Mouse (Mus musculus): ENCODE results near the gene Dupd1.

Gene Dupd1

DNA sequence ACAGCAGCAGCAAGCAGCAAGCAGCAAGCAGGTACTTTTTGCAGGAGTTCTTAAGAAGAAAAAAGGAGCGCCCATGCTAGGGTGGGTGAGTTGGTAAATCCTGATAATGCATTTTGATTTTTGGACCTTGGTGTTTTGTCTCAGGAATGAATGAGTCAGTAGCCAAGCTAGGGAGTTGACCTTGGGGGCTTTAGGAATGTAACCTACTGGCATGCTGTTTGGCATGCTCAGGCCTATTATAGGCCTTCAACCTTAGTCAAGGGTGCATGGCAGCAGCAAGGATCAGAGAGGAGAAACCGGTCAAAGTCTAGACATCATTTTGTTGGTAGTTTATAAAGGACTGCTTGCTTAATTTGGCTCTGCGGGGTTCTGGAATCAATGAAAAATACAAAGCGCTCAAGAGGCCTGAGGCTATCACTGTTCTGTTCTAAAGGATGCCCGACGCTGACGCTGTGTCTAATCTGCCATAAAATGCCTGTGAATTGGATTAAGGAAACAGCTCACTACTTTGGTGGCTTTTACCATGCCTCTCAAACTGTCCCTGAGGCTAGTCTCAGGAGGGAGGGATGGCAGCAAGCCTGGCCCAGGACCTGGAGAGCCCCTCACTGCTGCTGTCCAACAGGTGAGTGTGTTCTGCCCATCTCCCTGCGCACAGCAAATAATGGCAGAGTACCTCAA, 7.8 kb upstream of the Dupd1 start:
- in situ Hi-C loops (cut with MboI): no loop called here

DNA sequence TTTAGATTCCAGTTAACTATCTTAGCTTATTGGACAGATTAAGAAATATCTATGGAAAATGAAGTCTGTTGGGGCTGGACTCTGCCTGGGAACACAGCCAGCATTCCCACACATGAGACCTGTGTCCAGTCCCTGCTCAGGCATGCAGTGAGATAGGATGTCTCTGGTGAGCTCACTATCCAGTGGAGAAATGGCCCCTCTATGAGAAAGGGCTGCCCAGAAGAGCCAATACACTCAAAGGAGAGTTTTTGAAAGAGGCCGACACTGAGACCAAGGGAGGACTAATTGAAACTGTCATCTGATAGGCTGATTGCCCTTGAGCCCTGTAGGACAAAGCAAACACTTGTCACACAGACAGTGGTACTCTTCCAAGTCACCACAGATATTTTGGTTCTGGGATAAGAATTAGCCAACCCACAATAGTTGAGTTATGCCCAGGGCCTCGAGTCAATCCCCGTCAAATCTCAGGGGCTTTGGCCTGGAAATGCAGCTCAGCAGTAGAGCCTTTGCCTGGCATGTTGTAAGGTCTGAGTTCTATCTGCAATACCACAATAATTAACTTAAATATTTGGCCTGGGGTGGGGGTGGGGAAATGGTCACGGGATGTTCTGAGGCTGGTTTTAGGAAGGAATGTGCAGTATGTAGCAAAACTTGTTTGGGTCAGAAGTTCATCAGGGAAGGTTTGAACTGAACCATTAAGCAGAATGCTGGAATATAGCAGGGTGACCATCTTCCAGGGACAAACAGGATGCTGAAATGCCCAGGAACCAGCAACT, 6.2 kb upstream of the Dupd1 start:
- in situ Hi-C loops (cut with MboI): no loop called here

DNA sequence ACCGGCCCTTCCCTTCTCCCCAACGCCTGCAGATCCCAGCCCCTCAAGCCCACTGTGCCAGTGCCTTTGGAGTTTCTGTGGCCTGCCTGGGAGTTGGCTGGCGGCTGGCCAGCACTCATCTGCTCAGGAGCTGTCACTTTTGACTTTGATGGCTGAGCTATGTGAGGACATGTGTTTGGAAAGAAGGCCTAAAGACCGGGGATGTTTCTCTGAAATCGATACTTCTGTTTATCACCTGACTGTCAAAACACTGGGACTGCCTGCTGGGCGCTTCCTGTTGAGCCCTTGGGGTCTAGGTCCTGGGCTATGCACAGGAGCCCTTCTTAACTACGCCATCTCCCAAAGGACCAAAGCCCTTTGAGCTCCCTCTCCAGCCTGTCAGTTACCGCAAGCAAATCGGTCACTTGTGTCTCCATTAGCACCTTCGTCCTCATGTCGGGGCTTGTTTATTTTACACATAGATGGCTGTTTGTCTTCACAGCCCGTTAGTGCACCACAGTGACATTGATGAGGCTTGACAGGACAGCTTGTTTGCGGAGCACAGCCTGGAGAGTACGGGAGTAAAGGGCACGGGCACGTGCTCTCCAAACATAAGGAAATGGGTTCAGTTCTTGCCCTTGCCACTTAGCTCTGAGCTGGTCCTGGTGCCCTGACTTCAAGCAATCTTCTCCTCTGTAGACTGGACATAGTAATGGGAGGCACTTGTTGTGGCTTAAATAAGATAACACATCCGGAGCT, 5.4 kb upstream of the Dupd1 start:
- in situ Hi-C loops (cut with MboI): no loop called here

DNA sequence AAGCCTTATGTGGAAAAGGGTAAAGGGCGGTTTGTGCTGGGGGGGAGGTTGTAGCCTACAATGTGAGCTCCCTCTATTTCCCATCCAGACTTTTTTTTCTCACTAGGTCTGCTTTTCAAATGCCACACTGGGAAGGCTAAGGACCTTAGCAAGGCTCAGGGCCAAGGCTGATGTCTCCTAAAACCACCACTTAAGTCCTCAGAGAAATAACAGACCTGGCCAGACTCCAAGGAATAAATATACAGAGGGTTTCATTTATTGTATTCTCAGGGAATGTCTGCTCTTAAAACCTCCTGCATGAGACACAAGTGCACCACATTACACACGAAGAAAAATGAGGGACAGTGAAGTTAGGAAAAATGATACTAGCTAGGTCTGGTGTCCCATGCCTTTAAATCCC, 3.1 kb downstream of the Dupd1 start:
- in situ Hi-C loops (cut with MboI): no loop called here

DNA sequence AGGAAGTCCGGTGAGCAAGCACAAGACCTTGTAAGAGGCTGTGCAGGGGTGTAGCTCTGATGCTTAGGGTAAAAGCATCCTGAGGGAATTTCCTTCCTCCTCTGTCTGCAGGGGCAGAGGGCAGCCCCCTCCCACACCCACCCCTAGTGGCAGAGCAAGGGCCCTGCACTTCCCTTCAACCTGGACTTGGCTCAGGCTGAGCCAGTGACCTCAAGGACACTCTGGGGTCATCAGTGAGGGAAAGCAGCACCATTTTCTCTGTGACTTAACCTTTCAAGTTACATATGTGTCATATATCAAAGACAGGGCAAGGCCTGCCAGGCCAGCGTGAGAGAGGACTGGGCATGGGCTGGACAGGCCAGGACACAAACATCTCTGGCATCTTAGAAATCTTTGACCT, 4.8 kb downstream of the Dupd1 start:
- in situ Hi-C loops (cut with MboI): no loop called here

DNA sequence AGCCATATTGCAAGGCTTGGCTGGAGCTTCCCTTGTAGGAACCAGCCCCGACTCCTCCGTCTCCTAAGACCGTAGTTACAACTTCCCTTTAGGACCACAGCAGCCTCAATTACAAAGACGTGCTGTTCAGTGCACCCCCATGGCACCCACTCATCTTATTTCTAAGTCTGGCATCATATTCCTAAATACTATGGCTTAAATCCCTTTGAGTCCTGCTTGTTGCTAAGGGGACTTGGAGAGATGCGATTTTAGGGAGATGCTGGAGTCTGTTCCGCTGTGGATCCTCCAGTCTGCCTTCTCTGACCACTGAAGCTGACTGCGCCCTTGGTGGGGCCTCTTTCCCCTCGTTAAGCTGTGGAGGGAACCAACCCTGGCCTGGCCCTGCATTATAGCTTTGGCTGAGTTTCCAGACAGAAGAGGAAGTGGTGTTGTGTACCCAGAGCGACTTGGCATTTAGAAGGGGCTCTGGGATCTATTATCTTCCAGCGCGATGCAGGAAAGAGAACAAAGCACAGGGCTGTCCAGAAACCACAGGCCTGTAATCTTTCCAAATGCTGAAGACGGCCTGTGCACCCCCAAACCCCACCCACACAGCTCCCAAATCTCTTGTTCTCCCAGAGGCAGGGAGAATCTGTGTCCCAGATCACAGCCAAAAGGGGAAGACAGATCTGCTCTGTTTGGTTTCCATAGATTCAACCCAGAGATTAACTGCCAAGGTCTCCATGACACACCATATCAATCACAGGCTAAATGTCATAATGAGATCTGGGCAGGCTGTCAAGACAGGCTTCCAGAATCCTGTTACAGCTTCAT, 7.4 kb downstream of the Dupd1 start:
- in situ Hi-C loops (cut with MboI): no loop called here

DNA sequence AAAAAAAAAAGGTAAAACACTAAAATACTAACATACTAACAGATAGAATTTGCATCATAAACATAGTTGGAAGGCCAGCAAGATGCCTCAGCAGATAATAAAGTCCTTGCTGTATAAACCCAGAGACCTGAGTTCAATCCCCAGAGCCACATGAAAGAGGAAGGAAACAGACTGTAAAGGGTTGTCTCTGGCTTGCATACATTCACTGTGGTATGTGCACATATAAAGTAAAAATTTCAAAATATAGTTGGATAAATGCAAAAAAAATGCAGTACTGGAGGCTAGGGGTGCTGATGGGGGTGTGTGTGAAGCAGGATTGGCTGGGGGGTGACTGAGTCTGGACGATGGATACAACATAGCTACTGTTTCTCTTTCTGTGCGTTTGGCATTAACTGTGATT, 8.9 kb downstream of the Dupd1 start:
- in situ Hi-C loops (cut with MboI): no loop called here

DNA sequence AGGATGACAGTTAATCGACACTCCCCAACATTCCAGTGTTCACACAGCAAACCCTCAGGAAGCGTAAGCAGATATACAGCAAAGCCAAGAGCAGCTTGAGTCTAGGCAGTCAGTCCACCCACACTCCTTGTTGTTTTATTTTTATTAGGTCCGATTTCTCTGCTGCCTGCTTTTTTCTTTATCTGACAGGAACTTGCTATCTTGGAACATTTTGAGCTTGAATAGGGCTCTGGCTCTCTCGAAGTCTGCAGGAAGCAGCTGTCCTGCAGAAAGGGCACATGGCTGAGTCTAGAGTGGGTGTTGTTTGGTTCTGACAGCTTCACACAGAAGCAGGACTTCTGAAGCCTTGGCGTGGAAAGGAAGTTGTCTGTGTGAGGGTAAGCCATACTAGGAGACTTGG, 11.1 kb downstream of the Dupd1 start:
- in situ Hi-C loops (cut with MboI): no loop called here

DNA sequence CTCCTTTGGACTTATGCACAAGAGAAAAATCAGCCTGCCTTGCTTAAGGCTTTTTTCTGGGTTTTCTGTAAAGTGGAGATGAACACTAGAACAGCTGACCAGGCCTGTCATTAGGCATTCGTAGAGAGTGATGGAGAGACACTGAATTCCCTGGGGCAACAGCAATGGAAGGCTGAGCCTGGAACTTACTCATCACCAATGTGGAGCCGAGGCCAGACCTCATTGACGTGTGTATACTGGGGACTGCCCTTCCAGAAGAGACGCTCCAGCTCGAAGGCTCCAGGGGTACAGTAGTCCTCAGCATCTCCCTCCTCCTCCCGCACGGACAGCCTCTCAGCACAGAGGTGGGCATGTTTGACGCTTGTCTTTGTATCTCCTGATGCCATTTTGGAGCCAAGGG, 11.7 kb downstream of the Dupd1 start:
- in situ Hi-C loops (cut with MboI): no loop called here

DNA sequence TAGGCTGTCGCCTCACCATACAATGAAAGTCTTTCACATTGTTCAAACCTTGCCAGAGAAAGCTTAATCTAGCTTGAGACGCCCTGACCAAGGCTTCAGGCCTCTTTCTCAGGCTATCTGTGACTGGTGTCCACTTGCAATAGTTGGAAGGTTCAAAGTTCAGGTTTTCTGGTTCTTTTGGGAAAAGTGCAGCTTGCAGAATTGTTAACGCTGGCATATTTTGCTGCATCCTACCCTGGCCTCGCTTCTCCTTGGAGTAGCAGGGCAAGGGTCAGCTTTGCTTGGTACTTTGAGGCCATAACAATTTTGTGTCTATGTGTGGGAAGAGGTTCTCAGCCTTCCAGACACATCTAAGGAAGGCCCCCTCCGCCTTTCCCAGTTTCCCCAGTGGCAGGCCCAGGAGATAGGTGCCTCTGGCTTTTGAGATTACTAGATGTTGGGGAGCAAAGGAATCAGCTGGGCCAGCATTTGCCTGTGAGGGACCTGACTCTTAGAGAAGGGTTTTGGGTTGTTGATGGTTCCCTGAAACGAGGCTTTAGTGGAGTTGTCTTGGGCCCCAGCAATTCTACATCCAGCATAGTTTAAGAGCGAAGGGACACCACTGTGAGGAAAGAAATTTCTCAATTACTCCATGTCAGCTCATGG, 18.1 kb downstream of the Dupd1 start:
- in situ Hi-C loops (cut with MboI): no loop called here

DNA sequence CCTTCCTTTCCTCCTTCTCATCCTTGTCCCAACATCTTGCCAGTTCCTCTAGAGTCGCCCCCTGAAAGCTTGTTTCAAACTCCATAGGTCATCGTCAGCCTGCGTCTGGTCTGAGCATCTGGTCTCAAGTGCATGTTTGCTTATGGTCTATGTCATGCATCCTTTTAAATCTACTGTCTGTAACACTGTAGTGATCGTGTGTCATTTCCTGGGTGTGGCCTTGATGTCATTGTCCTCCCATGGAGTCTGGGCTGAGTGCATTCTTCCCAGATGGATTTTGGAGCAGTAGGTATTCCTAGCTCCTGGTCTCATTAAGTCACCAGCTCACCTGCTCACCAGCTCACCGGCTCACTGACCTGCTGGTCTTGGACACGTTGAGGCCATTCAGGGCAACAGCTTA, 19.4 kb downstream of the Dupd1 start:
- in situ Hi-C loops (cut with MboI): no loop called here

DNA sequence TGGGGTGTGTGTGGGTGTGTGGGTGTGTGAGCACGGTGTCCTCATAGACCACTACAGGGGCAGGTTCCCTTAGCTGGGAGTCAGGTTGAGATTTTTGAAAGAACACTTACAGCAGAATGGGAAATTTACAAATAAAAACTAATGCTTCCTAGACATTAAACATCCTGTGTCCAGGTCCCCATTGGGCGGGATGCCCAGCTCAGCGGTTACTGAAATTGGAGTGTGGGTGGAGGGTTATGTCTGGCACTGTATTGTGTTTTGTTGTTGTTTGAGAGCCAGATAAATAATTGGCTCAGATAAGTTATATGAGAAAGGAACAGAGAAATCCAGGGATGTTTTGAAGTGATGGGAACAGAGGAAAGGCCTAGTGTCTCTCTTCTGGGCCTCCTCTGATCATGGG, 23.3 kb downstream of the Dupd1 start:
- in situ Hi-C loops (cut with MboI): no loop called here

DNA sequence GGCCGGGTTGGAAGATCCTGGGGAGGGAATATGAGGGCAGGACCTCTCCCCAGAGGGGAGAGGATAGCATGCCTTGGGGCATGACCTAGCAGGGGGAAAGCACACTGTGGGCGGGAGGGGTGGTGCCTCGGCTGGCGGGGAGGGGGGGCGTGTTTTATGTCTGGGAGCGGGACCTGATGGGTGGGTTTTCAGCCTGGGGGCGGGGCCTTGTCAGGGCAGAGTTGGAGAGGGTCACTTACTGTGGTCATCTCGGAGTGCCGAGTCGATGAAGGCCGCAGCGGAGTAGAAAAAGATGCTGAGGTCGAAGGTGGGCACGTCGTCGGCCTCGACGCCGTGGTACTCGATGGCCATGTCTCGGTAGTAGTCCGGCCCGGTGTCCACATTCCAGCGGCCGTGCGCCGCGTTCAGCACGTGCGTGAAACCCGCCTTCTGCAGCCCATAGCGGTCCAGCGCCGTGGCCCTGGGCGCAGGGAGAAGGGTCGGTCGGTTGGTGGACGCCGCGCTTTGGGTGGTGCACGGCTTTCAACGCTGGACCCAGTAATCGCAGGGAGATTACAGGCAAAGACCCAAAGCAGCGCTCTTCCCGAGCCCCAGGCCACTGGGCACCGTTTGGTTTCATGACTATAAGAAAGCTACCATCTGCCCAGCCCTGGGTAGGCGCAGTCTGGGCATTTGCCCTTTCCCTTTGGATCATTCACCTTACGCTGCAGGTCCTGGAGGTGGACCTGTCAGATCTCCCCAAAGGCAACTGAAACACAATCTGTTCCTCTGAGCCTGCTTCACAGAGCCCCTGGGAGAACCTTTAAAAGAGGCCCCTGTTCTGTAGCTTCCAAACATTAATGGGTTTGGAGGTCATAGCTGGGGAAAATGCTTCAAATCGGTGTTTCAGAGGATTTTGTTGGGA, 27.7 kb downstream of the Dupd1 start:
- in situ Hi-C loops (cut with MboI): no loop called here

DNA sequence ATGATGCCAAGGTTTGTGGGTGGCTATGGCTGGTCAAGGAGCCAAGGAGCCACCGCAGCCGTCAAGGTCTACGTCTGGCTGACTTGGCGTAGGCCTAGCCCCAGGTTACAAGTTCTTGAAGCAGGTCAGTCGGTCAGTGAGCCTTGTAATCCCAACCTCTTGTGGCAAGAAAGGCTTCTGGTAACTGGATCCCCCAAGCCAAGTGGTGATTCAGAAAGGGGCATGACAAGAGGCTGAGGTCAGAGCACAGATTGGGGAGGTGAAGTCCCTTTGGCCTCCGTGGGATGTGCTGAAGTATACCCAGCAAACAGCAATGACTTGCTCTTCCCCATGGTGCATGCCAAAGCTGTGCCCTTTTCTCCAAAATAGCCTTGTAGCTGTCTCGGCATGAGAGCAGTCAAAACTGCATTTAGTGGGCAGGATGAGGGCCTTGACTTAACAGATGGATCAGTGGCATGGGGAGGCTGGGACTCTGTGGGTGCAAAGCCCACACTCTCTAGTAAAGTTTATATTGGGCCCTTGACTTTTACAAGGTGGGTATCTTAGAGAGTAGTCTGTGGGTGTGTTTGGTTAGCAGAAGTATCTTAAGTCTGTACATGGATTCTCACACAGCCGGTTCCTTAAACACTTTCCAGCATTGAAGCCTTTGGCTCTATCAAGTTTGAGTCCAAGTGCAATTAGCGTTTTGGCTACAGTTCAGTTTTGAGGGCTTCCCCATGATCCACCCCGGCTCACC, 28.8 kb downstream of the Dupd1 start:
- in situ Hi-C loops (cut with MboI): no loop called here

DNA sequence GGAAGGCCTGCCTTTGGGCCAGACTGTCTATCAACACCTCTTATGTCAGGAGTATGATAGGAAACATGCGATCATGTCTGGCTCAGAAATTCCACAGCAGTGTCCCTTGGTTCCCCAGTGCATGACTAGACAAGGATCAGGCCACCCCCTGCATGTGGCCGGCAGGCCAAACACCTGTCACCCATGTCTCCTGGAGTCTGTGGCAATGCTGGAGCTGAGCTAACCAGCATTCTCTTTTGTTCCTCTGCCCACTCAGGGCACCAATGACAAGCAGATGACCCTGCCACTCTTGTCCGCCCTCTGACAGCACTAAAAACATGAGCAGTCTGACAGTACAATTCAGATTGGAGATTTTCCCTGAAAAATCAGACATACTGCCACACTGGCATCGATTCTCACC, 30.5 kb downstream of the Dupd1 start:
- in situ Hi-C loops (cut with MboI): no loop called here

DNA sequence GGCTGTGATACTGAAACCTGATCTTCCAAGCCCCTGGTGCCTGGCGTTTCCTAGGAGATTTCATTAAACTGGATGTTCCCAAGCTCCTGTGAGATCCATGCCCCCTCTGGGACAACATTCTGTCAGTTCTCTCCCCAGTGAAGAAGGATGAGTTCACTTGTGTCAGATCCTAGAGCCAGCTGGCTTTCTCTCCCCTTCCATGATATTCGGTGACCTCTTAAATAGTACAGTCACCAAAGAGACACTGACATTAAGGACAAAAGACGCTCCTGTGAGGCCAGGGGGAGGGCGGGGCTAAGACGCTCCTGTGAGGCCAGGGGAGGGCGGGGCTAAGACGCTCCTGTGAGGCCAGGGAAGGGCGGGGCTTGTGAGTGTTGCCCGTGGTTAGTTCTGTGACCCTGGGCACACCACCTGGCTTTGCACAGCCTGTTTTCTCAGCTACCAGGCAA, 31.7 kb downstream of the Dupd1 start:
- in situ Hi-C loops (cut with MboI): no loop called here

DNA sequence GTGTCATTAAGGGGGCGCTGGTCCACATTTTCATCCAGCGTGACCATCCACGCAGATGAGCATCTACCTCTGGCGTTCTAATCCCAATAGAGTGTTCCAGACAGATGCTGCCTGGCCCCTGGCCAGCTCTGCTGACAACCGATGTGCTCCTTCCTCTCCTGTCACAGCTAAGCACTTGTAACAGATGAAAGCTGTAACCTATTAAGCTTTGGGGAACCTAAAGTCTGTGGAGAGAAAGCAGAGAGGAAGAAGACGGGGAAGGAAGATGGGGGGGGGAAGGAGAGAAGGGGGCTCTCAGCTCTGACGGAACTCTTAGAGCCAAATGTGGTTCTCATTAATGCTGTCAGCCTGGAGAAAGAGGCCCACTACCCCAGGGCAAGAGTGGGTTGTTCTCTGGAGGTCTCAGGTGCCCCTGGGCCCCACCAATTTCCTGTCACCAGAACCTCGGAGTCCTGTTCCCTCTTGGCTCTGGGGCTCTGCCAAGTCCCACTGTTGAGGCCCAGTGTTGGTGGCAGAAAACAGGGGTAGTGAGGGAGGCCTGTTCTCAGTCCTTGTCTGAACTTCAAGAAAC, 34.7 kb downstream of the Dupd1 start:
- in situ Hi-C loops (cut with MboI): no loop called here

DNA sequence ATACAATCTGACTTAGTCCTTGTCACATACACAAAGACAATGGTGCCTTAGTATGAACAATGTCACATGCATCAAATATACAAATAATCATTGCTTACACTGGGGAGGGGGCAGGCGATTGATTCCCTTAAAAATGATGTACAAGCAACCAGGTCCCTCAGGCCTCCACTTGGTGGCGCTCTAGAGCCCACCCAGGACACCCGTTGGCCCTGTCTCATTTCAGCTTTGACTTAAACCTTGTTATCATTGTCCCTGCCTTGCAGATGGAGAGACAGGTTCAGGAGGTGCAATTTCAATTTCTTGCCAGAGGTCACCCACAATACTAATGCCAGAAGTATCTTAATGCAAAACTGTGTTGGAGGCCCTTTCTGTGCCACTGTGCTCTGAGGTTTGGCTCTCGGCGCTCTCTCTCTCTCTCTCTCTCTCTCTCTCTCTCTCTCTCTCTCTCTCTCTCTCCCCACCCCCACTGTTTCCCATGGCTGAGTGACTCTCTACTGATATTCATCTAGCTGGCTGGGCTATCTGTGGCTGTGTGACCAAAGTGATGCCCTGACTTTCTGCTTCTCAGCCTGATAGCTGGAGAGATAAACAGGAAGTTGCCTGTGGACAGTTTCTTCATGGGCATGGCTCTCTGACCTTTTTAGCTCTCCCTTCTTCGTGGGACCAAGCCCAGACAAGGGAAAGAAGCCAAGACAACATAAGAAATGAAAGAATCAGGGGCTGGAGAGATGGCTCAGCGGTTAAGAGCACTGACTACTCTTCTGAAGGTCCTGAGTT, 35.7 kb downstream of the Dupd1 start:
- in situ Hi-C loops (cut with MboI): no loop called here

DNA sequence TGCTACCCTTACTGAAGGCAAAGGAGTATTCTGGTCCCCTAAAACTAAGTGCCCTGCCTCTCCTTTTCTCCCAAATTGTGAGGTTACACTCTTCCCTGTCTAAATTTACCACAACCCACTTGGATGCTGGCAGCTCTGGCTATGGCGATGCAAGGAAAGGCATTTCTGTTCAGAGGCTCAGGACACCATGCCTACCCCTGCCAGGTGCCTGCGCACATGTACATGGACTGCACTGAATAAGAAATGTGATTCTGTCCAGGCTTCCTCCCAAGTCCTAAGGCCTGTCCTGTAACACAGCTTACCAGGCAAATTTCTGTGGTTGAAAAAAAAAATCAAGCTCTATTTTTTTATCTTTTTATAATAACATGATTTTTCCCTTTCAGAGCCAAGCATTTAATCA, 38.2 kb downstream of the Dupd1 start:
- in situ Hi-C loops (cut with MboI): no loop called here

All from mature B cell (primary cell).